Mouse (Mus musculus): ENCODE measurements around the gene Pik3r3. TPM values are rescaled to one million over a fixed set of nuclear protein-coding genes. Genes with fewer than 3 reads are reported as not detected.

Gene Pik3r3
- 1 to 10 TPM; 5.6 to 7.3 TPM for total RNA-seq (2021)
- long read RNA-seq, experiment 1, full-length matches to known transcripts = 4 of 8 reads
- long read RNA-seq, experiment 1, partial matches to known transcripts = 2 of 8 reads
- long read RNA-seq, experiment 1, other reads (novel, unspliced or antisense) = 2 of 8 reads
- long read RNA-seq, experiment 2, full-length matches to known transcripts = 1 of 4 reads
- long read RNA-seq, experiment 2, partial matches to known transcripts = 0 of 4 reads
- long read RNA-seq, experiment 2, other reads (novel, unspliced or antisense) = 3 of 4 reads

GRCm38 (mm10) chr4:116221140-116221851 is at the start of gene Pik3r3:
Pik3r3 (plus strand) TSS chr4:116221618.
- peak within 1 kb of the TSS; percentile 98 for H3K27ac ChIP-seq
- H3K4me3 ChIP-seq = peak within 1 kb of the TSS; percentile 94
- DNase-seq = peak; percentile 99
- intact Hi-C loops (cut with DNase I) = loop anchor here (2.0 to 5.0 kb wide), 2 partner anchors 38 to 61 kb away; no protein-coding TSS in a partner anchor
- no peak for TF ChIP-seq CTCF (IDR thresholded peaks at IDR 0.05)

GRCm38 (mm10) chr4:116173072-116173471 is 48.3 kb upstream of the Pik3r3 start, which contains the start of the genes 1700042G07Rik and Gm49337:
1700042G07Rik (plus strand) TSS chr4:116173372.
Gm49337 (plus strand) TSS chr4:116173384.
- Histone ChIP-seq H3K4me3 (no peak within 1 kb of the TSS), H3K27ac (peak within 1 kb of the TSS; percentile 87)
- TF ChIP-seq CTCF (IDR thresholded peaks at IDR 0.05) = no peak
- DNase-seq = no peak
- intact Hi-C loops (cut with DNase I) = no loop called here

- Histone ChIP-seq H3K4me3 (no peak overlapping the region), H3K27ac (peak overlapping the region; percentile 87)
- TF ChIP-seq CTCF (IDR thresholded peaks at IDR 0.05) = no peak
- intact Hi-C loops (cut with DNase I) = no loop called here
- no peak for DNase-seq
Measured at GRCm38 (mm10) chr4:116173752-116174151, 47.7 kb upstream of the Pik3r3 start.

- Histone ChIP-seq H3K27ac (peak overlapping the region; percentile 87), H3K4me3 (no peak overlapping the region)
- intact Hi-C loops (cut with DNase I) = no loop called here
- no peak for DNase-seq
- TF ChIP-seq CTCF (IDR thresholded peaks at IDR 0.05) = no peak
Measured at GRCm38 (mm10) chr4:116174466-116175116, 46.8 kb upstream of the Pik3r3 start.

- TF ChIP-seq CTCF (IDR thresholded peaks at IDR 0.05) = no peak
- intact Hi-C loops (cut with DNase I) = no loop called here
- H3K27ac ChIP-seq = peak overlapping the region; percentile 87
- no peak for DNase-seq
- no peak overlapping the region for H3K4me3 ChIP-seq
Measured at GRCm38 (mm10) chr4:116175136-116175535, 46.3 kb upstream of the Pik3r3 start.

- TF ChIP-seq CTCF (IDR thresholded peaks at IDR 0.05) = no peak
- intact Hi-C loops (cut with DNase I) = no loop called here
- DNase-seq = no peak
- Histone ChIP-seq H3K27ac (peak overlapping the region; percentile 87), H3K4me3 (peak overlapping the region; percentile 64)
Measured at GRCm38 (mm10) chr4:116175711-116176542, 45.5 kb upstream of the Pik3r3 start.

GRCm38 (mm10) chr4:116176543-116176988 is 44.9 kb upstream of the Pik3r3 start:
- TF ChIP-seq CTCF (IDR thresholded peaks at IDR 0.05) = no peak
- DNase-seq = peak; percentile 62
- intact Hi-C loops (cut with DNase I) = no loop called here
- H3K4me3 ChIP-seq = peak overlapping the region; percentile 64
- peak overlapping the region; percentile 87 for H3K27ac ChIP-seq

GRCm38 (mm10) chr4:116177140-116177539 is 44.3 kb upstream of the Pik3r3 start:
- no peak for TF ChIP-seq CTCF (IDR thresholded peaks at IDR 0.05)
- intact Hi-C loops (cut with DNase I) = no loop called here
- Histone ChIP-seq H3K4me3 (peak overlapping the region; percentile 64), H3K27ac (peak overlapping the region; percentile 87)
- peak; percentile 77 for DNase-seq

- no peak for TF ChIP-seq CTCF (IDR thresholded peaks at IDR 0.05)
- intact Hi-C loops (cut with DNase I) = loop anchor here (2.0 kb wide), 1 partner anchor 39 kb away; the partner anchor contains the start of gene Pik3r3
- H3K27ac ChIP-seq = peak overlapping the region; percentile 80
- H3K4me3 ChIP-seq = no peak overlapping the region
- no peak for DNase-seq
Measured at GRCm38 (mm10) chr4:116182079-116182478, 39.3 kb upstream of the Pik3r3 start.

- no peak for TF ChIP-seq CTCF (IDR thresholded peaks at IDR 0.05)
- Histone ChIP-seq H3K27ac (peak overlapping the region; percentile 80), H3K4me3 (peak overlapping the region; percentile 57)
- peak; percentile 52 for DNase-seq
- intact Hi-C loops (cut with DNase I) = loop anchor here (2.0 kb wide), 1 partner anchor 38 kb away; the partner anchor contains the start of gene Pik3r3
Measured at GRCm38 (mm10) chr4:116182745-116183144, 38.7 kb upstream of the Pik3r3 start.

GRCm38 (mm10) chr4:116185083-116185482 is 36.3 kb upstream of the Pik3r3 start:
- intact Hi-C loops (cut with DNase I) = no loop called here
- Histone ChIP-seq H3K27ac (no peak overlapping the region), H3K4me3 (no peak overlapping the region)
- TF ChIP-seq CTCF (IDR thresholded peaks at IDR 0.05) = no peak
- DNase-seq = no peak

Data from gastrocnemius, adult 2 months (tissue).